Mouse (Mus musculus) forebrain, postnatal 0 days (tissue): ENCODE measurements at regions not wholly inside any gene's neighbourhood (a gene's known extent, or its start where the extent isn't known, plus 50 kb on each side); places are given as distances from the start of the nearest gene placed in this dataset.
A peak's percentile ranks its signal among the peaks of the same experiment; 100 is the strongest.

Experiments used
- ATAC-seq: fragments of 200-750 bp; cut with Nextera tagmentation; 2 replicates; pipeline ENCODE4 v1.8.0; 2017; ENCODE audit warnings: mild to moderate bottlenecking, moderate library complexity
- DNase-seq: peaks from one replicate; pipeline ENCODE4 v3.0.0-alpha.2; 2015
- H3K27ac ChIP-seq: fragments of 300-500 bp; sonication (generic); 2 replicates; pipeline ENCODE4 v1.5.1; 2014; ENCODE audit warnings: low read depth, mild to moderate bottlenecking, antibody characterized with exemption, low read length, moderate library complexity, mixed read lengths
- H3K27me3 ChIP-seq: fragments of 300-500 bp; sonication (generic); 2 replicates; pipeline ENCODE4 v1.6.1; 2014; ENCODE audit warnings: mild to moderate bottlenecking, low read length, mixed read lengths; ENCODE audit not compliant: insufficient read depth
- H3K36me3 ChIP-seq: fragments of 300-500 bp; sonication (generic); 2 replicates; pipeline ENCODE4 v1.6.1; 2014; ENCODE audit warnings: mild to moderate bottlenecking, moderate library complexity; ENCODE audit not compliant: insufficient read depth
- H3K4me1 ChIP-seq: fragments of 300-500 bp; sonication (generic); 2 replicates; pipeline ENCODE4 v1.6.1; 2014; ENCODE audit warnings: antibody characterized with exemption; ENCODE audit not compliant: insufficient read depth
- H3K4me2 ChIP-seq: fragments of 300-500 bp; sonication (generic); 2 replicates; pipeline ENCODE4 v1.6.1; 2014; ENCODE audit warnings: low read depth, mild to moderate bottlenecking, moderate library complexity
- H3K4me3 ChIP-seq: fragments of 300-500 bp; sonication (generic); 2 replicates; pipeline ENCODE4 v1.5.1; 2014; ENCODE audit warnings: low read depth, low read length, mixed read lengths
- H3K9ac ChIP-seq: fragments of 300-500 bp; sonication (generic); 2 replicates; pipeline ENCODE4 v1.6.1; 2014; ENCODE audit warnings: mild to moderate bottlenecking
- H3K9me3 ChIP-seq: fragments of 300-500 bp; sonication (generic); 2 replicates; pipeline ENCODE4 v1.6.1; 2016; ENCODE audit warnings: low read length
- CTCF ChIP-seq: sonication (generic); IDR thresholded peaks from 2 replicates; pipeline ENCODE4 v1.5.1; 2016; ENCODE audit warnings: antibody characterized with exemption, control low read depth, low read depth
- WGBS: fragments of 180-500 bp; shearing (Covaris S2); extraction: QIAGEN DNeasy Blood & Tissue Kit; methylation state at CpG from one replicate; pipeline ENCODE4 v1.1.7; 2014; 5-methylcytosine and 5-hydroxymethylcytosine counted together

GRCm38 (mm10) chr5:148616426-148616825 lies 63.8 kb upstream of the Ubl3 start:
- no peak overlapping the region for H3K4me2 ChIP-seq
- WGBS, result 87% methylated on average over 3 of the region's 3 CpGs
- H3K27me3 ChIP-seq, result no peaks in the 10 kb centered on the region
- no peaks in the 10 kb centered on the region for H3K9me3 ChIP-seq
- no peak for DNase-seq
- H3K4me3 ChIP-seq, result no peak overlapping the region
- no peak overlapping the region for H3K9ac ChIP-seq
- no peak for TF ChIP-seq CTCF
- no peak for ATAC-seq
- no peak overlapping the region for H3K27ac ChIP-seq
- H3K36me3 ChIP-seq, result no peaks in the 10 kb centered on the region
- no peaks in the 10 kb centered on the region for H3K4me1 ChIP-seq

GRCm38 (mm10) chr5:148615706-148616366 lies 63.2 kb upstream of the Ubl3 start:
- 15% methylated on average over 10 of the region's 10 CpGs for WGBS
- DNase-seq (no peak), ATAC-seq (peak; percentile 68)
- Histone ChIP-seq H3K36me3 (no peaks in the 10 kb centered on the region), H3K4me2 (no peak overlapping the region), H3K27me3 (no peaks in the 10 kb centered on the region), H3K4me3 (no peak overlapping the region), H3K27ac (no peak overlapping the region), H3K9me3 (no peaks in the 10 kb centered on the region), H3K9ac (no peak overlapping the region), H3K4me1 (no peaks in the 10 kb centered on the region)
- TF ChIP-seq CTCF, result no peak

GRCm38 (mm10) chr5:148615117-148615516 lies 62.5 kb upstream of the Ubl3 start:
- H3K36me3 ChIP-seq, result no peaks in the 10 kb centered on the region
- TF ChIP-seq CTCF, result no peak
- no peak overlapping the region for H3K4me2 ChIP-seq
- ATAC-seq (no peak), DNase-seq (no peak)
- no peak overlapping the region for H3K27ac ChIP-seq
- no peak overlapping the region for H3K4me3 ChIP-seq
- no peaks in the 10 kb centered on the region for H3K9me3 ChIP-seq
- no peak overlapping the region for H3K9ac ChIP-seq
- WGBS, result 96% methylated on average over 14 of the region's 14 CpGs
- no peaks in the 10 kb centered on the region for H3K4me1 ChIP-seq
- no peaks in the 10 kb centered on the region for H3K27me3 ChIP-seq

- ATAC-seq (no peak), DNase-seq (no peak)
- Histone ChIP-seq H3K4me3 (no peak overlapping the region), H3K9ac (no peak overlapping the region), H3K27me3 (no peaks in the 10 kb centered on the region), H3K4me2 (no peak overlapping the region), H3K4me1 (no peaks in the 10 kb centered on the region), H3K27ac (no peak overlapping the region), H3K36me3 (no peaks in the 10 kb centered on the region), H3K9me3 (no peaks in the 10 kb centered on the region)
- 40% methylated on average over 5 of the region's 5 CpGs for WGBS
- no peak for TF ChIP-seq CTCF
These were observed 58.7 kb upstream of the Ubl3 start for GRCm38 (mm10) chr5:148611323-148611722.

GRCm38 (mm10) chr5:148609506-148609880 lies 56.9 kb upstream of the Ubl3 start:
- Histone ChIP-seq H3K9me3 (no peaks in the 10 kb centered on the region), H3K4me1 (no peaks in the 10 kb centered on the region), H3K36me3 (no peaks in the 10 kb centered on the region), H3K27me3 (no peaks in the 10 kb centered on the region), H3K9ac (no peak overlapping the region), H3K27ac (no peak overlapping the region), H3K4me2 (no peak overlapping the region), H3K4me3 (no peak overlapping the region)
- TF ChIP-seq CTCF, result no peak
- ATAC-seq (peak; percentile 68), DNase-seq (peak; percentile 59)
- 49% methylated on average over 9 of the region's 9 CpGs for WGBS

- ATAC-seq (peak; percentile 42), DNase-seq (peak; percentile 29)
- TF ChIP-seq CTCF, result no peak
- Histone ChIP-seq H3K4me1 (no peaks in the 10 kb centered on the region), H3K4me3 (no peak overlapping the region), H3K4me2 (no peak overlapping the region), H3K9ac (no peak overlapping the region), H3K27me3 (no peaks in the 10 kb centered on the region), H3K9me3 (no peaks in the 10 kb centered on the region), H3K36me3 (no peaks in the 10 kb centered on the region), H3K27ac (no peak overlapping the region)
- WGBS, result 60% methylated on average over 13 of the region's 13 CpGs
These were observed 56.4 kb upstream of the Ubl3 start for GRCm38 (mm10) chr5:148608857-148609505.

GRCm38 (mm10) chr5:148608178-148608577 lies 55.6 kb upstream of the Ubl3 start:
- Histone ChIP-seq H3K4me3 (no peak overlapping the region), H3K27me3 (no peaks in the 10 kb centered on the region), H3K9me3 (no peaks in the 10 kb centered on the region), H3K4me2 (no peak overlapping the region), H3K9ac (no peak overlapping the region), H3K36me3 (no peaks in the 10 kb centered on the region), H3K4me1 (no peaks in the 10 kb centered on the region), H3K27ac (no peak overlapping the region)
- ATAC-seq (no peak), DNase-seq (no peak)
- 47% methylated on average over 9 of the region's 9 CpGs for WGBS
- TF ChIP-seq CTCF, result no peak
